Mouse (Mus musculus) limb, embryonic 10.5 days (tissue): ENCODE measurements at regions not wholly inside any gene's neighbourhood (a gene's known extent, or its start where the extent isn't known, plus 50 kb on each side); places are given as distances from the start of the nearest gene placed in this dataset.

ENCODE experiments used
- DNase-seq: peaks from one replicate; pipeline ENCODE4 v3.0.0-alpha.2; 2017; ENCODE audit warnings: low spot score
- H3K27ac ChIP-seq: fragments of 300-500 bp; sonication (generic); 2 replicates; pipeline ENCODE4 v1.5.1; 2016; ENCODE audit warnings: mild to moderate bottlenecking
- H3K27me3 ChIP-seq: fragments of 300-500 bp; sonication (generic); 2 replicates; pipeline ENCODE4 v1.6.1; 2016; ENCODE audit warnings: low read depth, mild to moderate bottlenecking; ENCODE audit not compliant: poor library complexity, severe bottlenecking
- H3K36me3 ChIP-seq: fragments of 300-500 bp; sonication (generic); 2 replicates; pipeline ENCODE4 v1.6.1; 2016; ENCODE audit warnings: mild to moderate bottlenecking, moderate library complexity
- H3K4me1 ChIP-seq: fragments of 300-500 bp; sonication (generic); 2 replicates; pipeline ENCODE4 v1.6.1; 2016
- H3K4me3 ChIP-seq: fragments of 300-500 bp; sonication (generic); 2 replicates; pipeline ENCODE4 v1.5.1; 2016; ENCODE audit warnings: mild to moderate bottlenecking, moderate library complexity
- H3K9me3 ChIP-seq: fragments of 300-500 bp; sonication (generic); replicated peaks from 2 replicates; pipeline ENCODE4 v1.6.1; 2016; ENCODE audit warnings: mild to moderate bottlenecking
- WGBS: fragments of 180-500 bp; shearing (Covaris S2); methylation state at CpG from one replicate; pipeline ENCODE4 v1.1.7; 2016; 5-methylcytosine and 5-hydroxymethylcytosine counted together

DNA sequence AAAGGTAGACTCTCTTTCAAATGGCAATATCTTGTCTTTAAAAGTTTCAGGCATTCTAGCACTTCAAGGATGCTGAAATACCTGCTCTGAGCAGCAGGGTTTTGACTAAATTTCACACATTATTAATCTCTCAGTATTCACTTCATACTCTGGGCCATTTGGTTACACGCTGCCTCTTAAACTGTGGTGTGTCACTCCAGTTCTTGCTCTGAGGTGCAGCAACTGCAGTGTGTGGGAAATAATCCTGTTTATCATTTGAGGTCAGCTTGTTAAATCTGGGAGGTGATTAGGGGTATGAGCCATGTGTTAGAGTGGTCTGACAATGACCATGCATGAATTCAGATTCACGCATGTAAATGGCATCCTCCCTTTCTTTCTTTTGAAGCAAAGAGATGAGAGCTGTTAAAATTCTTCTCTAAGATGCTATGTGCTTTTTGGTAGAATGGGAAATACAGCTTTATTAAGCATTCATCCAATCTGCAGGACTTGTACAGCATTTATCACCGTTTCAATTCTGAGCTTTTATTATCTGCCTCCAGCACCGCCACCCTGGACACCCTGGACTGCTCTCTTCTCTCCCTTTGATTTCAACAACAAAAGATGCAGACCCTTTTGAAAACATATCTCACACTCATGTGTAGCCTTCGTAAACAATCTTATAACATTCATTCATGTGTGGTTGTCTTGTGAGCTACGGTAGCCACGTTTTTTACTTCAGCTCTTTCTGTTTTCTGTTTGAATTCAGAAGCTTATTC lies 362.4 kb upstream of the Gm38303 start:
- H3K4me3 ChIP-seq, result no peak overlapping the region
- no peak for DNase-seq
- no peaks in the 10 kb centered on the region for H3K9me3 ChIP-seq
- WGBS, result 86% methylated on average over 7 of the region's 7 CpGs
- H3K36me3 ChIP-seq, result no peaks in the 10 kb centered on the region
- H3K27me3 ChIP-seq, result no peaks in the 10 kb centered on the region
- H3K4me1 ChIP-seq, result peaks cover 5% of the 10 kb centered on the region; the same call in 1 of the 2 replicates
- no peak overlapping the region for H3K27ac ChIP-seq

DNA sequence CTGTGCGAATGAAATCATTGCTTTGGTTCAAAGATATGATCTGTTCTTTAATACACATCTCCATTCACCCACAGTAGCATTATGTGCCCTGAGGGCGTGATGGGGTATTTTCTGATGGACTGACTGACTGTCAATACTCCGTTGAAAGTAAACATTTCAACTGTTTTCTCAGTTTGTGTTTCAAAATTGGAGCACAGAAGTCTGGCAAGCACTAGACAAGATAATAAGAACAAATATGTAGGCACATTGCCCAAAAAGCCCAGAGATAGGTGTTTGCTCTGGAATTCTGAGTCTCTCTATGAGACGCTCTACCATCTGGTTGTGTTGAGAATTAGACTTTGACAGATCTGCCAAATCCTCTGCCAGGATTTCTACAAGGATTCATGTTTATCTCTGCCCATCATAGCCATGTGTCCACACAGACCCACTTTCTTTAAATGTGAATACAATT lies 350.0 kb upstream of the Gm38303 start:
- H3K4me1 ChIP-seq, result no peaks in the 10 kb centered on the region
- no peaks in the 10 kb centered on the region for H3K36me3 ChIP-seq
- H3K27ac ChIP-seq, result no peak overlapping the region
- no peaks in the 10 kb centered on the region for H3K9me3 ChIP-seq
- H3K27me3 ChIP-seq, result no peaks in the 10 kb centered on the region
- no peak overlapping the region for H3K4me3 ChIP-seq
- WGBS, result 66% methylated on average over 4 of the region's 4 CpGs
- DNase-seq, result no peak

DNA sequence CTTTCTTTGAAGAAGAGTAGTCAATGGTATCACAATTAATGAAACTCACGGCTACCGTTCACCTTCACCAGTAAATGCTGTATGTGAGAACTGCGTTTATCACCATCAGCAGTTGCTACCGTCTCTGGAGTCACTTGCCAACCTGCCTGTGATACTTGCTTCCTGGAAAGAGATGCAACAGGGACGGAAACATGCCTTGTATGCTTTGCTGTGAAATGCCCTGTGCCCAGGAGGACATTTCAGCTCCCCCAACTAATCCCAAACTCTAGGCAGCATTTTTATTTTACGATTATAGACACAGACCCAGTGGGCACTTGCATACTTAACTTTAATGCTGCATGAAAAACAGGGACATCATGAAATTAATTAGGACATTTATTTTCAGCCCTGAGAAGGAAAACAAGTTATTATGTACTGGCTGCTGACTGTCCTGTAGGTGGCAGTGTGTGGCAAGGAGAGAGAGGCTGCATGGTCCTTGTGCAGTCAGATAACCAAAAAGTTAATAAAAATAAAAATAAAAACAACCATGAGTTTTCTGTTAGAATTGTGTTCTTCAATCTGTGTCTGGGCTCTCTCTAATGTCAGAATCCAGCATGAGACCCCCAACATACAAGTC lies 349.5 kb upstream of the Gm38303 start:
- no peaks in the 10 kb centered on the region for H3K36me3 ChIP-seq
- peak; percentile 62 for DNase-seq
- H3K27ac ChIP-seq, result no peak overlapping the region
- H3K27me3 ChIP-seq, result no peaks in the 10 kb centered on the region
- H3K9me3 ChIP-seq, result no peaks in the 10 kb centered on the region
- 65% methylated on average over 6 of the region's 6 CpGs for WGBS
- H3K4me3 ChIP-seq, result no peak overlapping the region
- no peaks in the 10 kb centered on the region for H3K4me1 ChIP-seq

DNA sequence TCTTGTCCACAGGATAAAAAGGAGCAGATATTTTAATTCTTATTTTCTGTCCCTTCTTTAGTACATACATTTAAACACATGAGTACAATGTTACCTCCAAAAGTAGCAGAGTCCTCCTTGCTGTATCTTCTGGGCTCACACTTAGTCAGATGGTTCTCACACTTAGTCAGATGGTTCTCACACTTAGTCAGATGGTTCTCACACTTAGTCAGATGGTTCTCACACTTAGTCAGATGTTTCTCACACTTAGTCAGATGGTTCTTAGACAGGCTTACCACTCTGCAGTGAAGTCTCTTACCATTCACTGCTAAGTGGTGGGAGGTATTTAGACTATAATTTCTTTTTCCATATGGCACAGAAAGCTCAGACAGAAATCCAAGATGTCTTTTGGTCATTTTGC lies 346.5 kb upstream of the Gm38303 start:
- Histone ChIP-seq H3K36me3 (no peaks in the 10 kb centered on the region), H3K9me3 (no peaks in the 10 kb centered on the region), H3K4me3 (no peak overlapping the region), H3K27ac (no peak overlapping the region), H3K27me3 (no peaks in the 10 kb centered on the region), H3K4me1 (no peaks in the 10 kb centered on the region)
- no peak for DNase-seq

DNA sequence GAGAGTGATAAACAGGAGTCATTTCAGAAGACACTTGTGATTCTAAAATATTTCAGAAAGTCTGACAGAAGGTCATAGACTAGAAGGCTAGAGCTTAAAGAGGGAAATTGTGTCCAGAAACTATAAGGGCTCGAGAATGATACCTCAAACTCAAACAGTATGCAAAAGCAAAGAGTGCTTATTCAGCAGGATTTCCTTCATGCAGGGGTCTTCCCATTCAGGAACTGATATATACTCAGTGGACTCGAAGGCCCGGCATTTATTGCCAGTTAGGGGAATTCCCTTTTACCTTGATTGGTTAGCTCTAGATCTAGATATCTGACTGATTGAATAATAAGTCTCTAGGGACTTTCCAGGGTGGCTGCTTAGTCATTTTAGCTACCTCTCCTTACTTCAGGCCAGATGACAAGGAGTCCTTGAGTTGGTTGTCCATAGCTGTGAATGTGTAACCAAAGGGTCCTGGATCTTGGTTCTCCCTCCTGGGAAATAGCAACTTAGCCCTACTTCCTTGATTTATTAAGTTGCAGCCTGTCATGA lies 312.6 kb upstream of the Gm38303 start:
- WGBS, result 91% methylated on average over 3 of the region's 3 CpGs
- H3K27me3 ChIP-seq, result no peaks in the 10 kb centered on the region
- no peak overlapping the region for H3K27ac ChIP-seq
- DNase-seq, result no peak
- H3K4me3 ChIP-seq, result no peak overlapping the region
- no peaks in the 10 kb centered on the region for H3K36me3 ChIP-seq
- no peaks in the 10 kb centered on the region for H3K9me3 ChIP-seq
- no peaks in the 10 kb centered on the region for H3K4me1 ChIP-seq
